Mouse (Mus musculus): ENCODE measurements around the gene Irak1bp1. TPM values are rescaled to one million over a fixed set of nuclear protein-coding genes. Genes with fewer than 3 reads are reported as not detected.

Irak1bp1 gene
- polyA plus RNA-seq, 2 experiments, result 0.65 to 0.91 TPM

GRCm38 (mm10) chr9:82867698-82868097 is 38.4 kb downstream of the Irak1bp1 start:
- Histone ChIP-seq H3K9ac (replicated peaks) (no peak overlapping the region), H3K9me3 (ENCODE audit: control insufficient read depth, low read length) (no peaks in the 10 kb centered on the region), H3K27me3 (ENCODE audit: control insufficient read depth, insufficient read depth, low read length) (no peaks in the 10 kb centered on the region), H3K27ac (no peak overlapping the region), H3K4me2 (ENCODE audit: low read depth) (no peak overlapping the region), H3K36me3 (replicated peaks; ENCODE audit: control insufficient read depth, insufficient read depth, low read depth) (peaks cover 12% of the 10 kb centered on the region), H3K4me1 (replicated peaks; ENCODE audit: control insufficient read depth in 2 of 2, insufficient read depth in 2 of 2, low read length in 1 of 2) (no peaks in the 10 kb centered on the region), H3K4me3 (ENCODE audit: insufficient read depth in 1 of 2, low read depth in 2 of 2, low read length in 2 of 2) (no peak overlapping the region)
- TF ChIP-seq CTCF (IDR thresholded peaks at IDR 0.05; ENCODE audit: low read depth) (no peak), EP300 (IDR thresholded peaks at IDR 0.05; ENCODE audit: low read depth) (no peak)
- DNase-seq (ENCODE audit: low read depth in 3 of 3, low spot score in 3 of 3) (no peak), ATAC-seq (ENCODE audit: insufficient read depth) (no peak)
- 78% methylated on average over 3 of the region's 3 CpGs for WGBS (ENCODE audit: insufficient replicate concordance)

- ATAC-seq (ENCODE audit: insufficient read depth), result no peak
- H3K36me3 ChIP-seq (replicated peaks; ENCODE audit: control insufficient read depth, insufficient read depth, low read depth), result peaks cover 43% of the 10 kb centered on the region
- H3K27me3 ChIP-seq (ENCODE audit: control insufficient read depth, insufficient read depth, low read length), result no peaks in the 10 kb centered on the region
- no peaks in the 10 kb centered on the region for H3K9me3 ChIP-seq (ENCODE audit: control insufficient read depth, low read length)
- H3K4me1 ChIP-seq (replicated peaks; ENCODE audit: control insufficient read depth in 2 of 2, insufficient read depth in 2 of 2, low read length in 1 of 2), result no peaks in the 10 kb centered on the region
- H3K27ac ChIP-seq, result no peak overlapping the region
- DNase-seq (ENCODE audit: low read depth in 3 of 3, low spot score in 3 of 3), result no peak
- 78% methylated on average over 1 of the region's 1 CpGs for WGBS (ENCODE audit: insufficient replicate concordance)
- H3K4me3 ChIP-seq (ENCODE audit: insufficient read depth in 1 of 2, low read depth in 2 of 2, low read length in 2 of 2), result no peak overlapping the region
- H3K4me2 ChIP-seq (ENCODE audit: low read depth), result no peak overlapping the region
- TF ChIP-seq EP300 (IDR thresholded peaks at IDR 0.05; ENCODE audit: low read depth) (no peak), CTCF (IDR thresholded peaks at IDR 0.05; ENCODE audit: low read depth) (no peak)
- no peak overlapping the region for H3K9ac ChIP-seq (replicated peaks)
Observed at GRCm38 (mm10) chr9:82877078-82877477, 47.7 kb downstream of the Irak1bp1 start.

- Histone ChIP-seq H3K4me2 (ENCODE audit: low read depth) (no peak overlapping the region), H3K4me1 (replicated peaks; ENCODE audit: control insufficient read depth in 2 of 2, insufficient read depth in 2 of 2, low read length in 1 of 2) (no peaks in the 10 kb centered on the region), H3K4me3 (ENCODE audit: insufficient read depth in 1 of 2, low read depth in 2 of 2, low read length in 2 of 2) (no peak overlapping the region), H3K9ac (replicated peaks) (no peak overlapping the region), H3K27me3 (ENCODE audit: control insufficient read depth, insufficient read depth, low read length) (no peaks in the 10 kb centered on the region), H3K9me3 (ENCODE audit: control insufficient read depth, low read length) (no peaks in the 10 kb centered on the region), H3K27ac (no peak overlapping the region), H3K36me3 (replicated peaks; ENCODE audit: control insufficient read depth, insufficient read depth, low read depth) (peaks cover 32% of the 10 kb centered on the region)
- no peak for DNase-seq (ENCODE audit: low read depth in 3 of 3, low spot score in 3 of 3)
- ATAC-seq (ENCODE audit: insufficient read depth), result no peak
- no peak; the same call in 1 of the 2 replicates for TF ChIP-seq CTCF (IDR thresholded peaks at IDR 0.05; ENCODE audit: low read depth)
- no peak for TF ChIP-seq EP300 (IDR thresholded peaks at IDR 0.05; ENCODE audit: low read depth)
Observed at GRCm38 (mm10) chr9:82884177-82884576, 54.8 kb downstream of the Irak1bp1 start.

GRCm38 (mm10) chr9:82888645-82889044 is 59.3 kb downstream of the Irak1bp1 start:
- H3K9ac ChIP-seq (replicated peaks), result no peak overlapping the region
- ATAC-seq (ENCODE audit: insufficient read depth) (no peak), DNase-seq (ENCODE audit: low read depth in 3 of 3, low spot score in 3 of 3) (no peak)
- H3K36me3 ChIP-seq (replicated peaks; ENCODE audit: control insufficient read depth, insufficient read depth, low read depth), result peaks cover 21% of the 10 kb centered on the region
- no peak overlapping the region for H3K27ac ChIP-seq
- H3K4me2 ChIP-seq (ENCODE audit: low read depth), result no peak overlapping the region
- no peaks in the 10 kb centered on the region for H3K4me1 ChIP-seq (replicated peaks; ENCODE audit: control insufficient read depth in 2 of 2, insufficient read depth in 2 of 2, low read length in 1 of 2)
- TF ChIP-seq CTCF (IDR thresholded peaks at IDR 0.05; ENCODE audit: low read depth) (no peak), EP300 (IDR thresholded peaks at IDR 0.05; ENCODE audit: low read depth) (no peak)
- no peaks in the 10 kb centered on the region for H3K9me3 ChIP-seq (ENCODE audit: control insufficient read depth, low read length)
- H3K4me3 ChIP-seq (ENCODE audit: insufficient read depth in 1 of 2, low read depth in 2 of 2, low read length in 2 of 2), result no peak overlapping the region
- no peaks in the 10 kb centered on the region for H3K27me3 ChIP-seq (ENCODE audit: control insufficient read depth, insufficient read depth, low read length)

Other genes with a start within 250 kb of the Irak1bp1 start
- gene Phip, start 146.0 kb downstream of the Irak1bp1 start, polyA plus RNA-seq (2012; rRNA removed), result 2.5 and 3.5 TPM in 2 replicates
- 17.2 and 17.7 TPM in 2 replicates for gene Phip, start 146.0 kb downstream of the Irak1bp1 start, polyA plus RNA-seq (2014; fragmentation: Nextera tagmentation; extraction: Ambion mirVana)

All from liver, embryonic 14.5 days (tissue).